Mouse (Mus musculus) kidney, adult 9 months (tissue): ENCODE results near the gene Jund.

Source experiments
- DNase-seq: peaks from one replicate; pipeline ENCODE4 v3.0.0; 2022

Jund gene

DNA sequence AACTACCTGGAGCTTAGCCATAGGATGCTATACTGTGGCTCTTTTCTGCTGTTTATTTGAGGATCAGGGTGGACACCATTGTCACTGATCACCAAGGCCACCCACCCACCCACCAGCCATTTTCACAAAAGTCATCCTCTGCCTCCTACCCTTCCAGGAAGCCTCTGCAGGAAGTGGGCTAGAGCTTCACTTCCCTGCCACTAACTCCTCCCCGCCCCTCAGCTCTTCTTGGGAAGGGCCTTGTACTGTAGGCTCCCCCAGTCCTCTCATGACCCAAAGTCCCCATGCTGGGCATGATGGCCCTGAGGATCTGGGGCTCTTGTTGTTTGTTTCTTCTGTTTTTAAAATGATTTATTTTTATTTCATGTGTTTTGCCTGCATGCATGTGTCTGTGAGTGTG is 23.4 kb upstream of the Jund start:
- no peak for DNase-seq

DNA sequence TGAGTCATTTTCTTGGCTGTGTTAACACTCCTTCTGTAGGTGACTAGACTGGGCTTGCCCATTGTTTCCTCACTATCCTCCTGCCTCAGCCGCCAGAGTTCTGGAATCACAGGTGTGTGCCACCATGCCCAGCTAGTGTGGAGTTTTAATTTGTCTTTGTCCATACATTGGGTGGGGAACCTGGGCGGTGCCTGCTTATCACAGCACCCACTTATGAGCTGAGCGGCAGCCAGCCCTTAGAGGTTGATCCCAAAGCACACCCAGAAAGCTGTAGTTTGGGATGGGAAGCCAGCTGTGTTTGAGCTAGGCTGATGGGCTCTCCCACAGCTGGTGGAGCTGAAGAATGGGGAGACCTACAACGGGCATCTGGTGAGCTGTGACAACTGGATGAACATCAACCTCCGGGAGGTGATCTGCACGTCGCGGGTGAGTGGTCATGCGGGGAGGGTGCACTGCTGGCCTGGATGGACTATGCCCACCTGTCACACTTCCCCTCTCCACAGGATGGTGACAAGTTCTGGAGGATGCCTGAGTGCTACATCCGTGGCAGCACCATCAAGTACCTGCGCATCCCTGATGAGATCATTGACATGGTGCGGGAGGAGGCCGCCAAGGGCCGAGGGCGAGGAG is 21.2 kb upstream of the Jund start:
- DNase-seq = peak; percentile 88

DNA sequence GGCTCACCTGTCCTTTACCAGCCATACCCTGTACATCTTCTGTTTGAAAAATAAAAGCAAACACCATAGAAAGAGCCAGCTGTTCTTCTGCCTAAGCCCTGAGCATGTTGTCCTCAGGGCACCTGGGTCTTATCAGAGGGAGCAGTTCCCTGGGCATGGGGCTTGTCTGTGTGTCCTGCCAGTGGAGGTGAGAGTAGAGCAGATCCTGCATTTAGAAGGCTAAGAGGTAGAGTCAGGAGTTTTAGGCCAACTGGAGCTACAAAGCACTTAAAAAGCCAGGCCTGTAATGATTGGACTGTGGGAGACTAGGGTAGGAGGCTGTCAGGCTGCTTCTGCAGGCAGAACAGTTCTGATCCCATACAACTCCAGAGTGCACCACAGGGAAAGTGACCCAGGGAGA is 20.1 kb upstream of the Jund start:
- DNase-seq = no peak

DNA sequence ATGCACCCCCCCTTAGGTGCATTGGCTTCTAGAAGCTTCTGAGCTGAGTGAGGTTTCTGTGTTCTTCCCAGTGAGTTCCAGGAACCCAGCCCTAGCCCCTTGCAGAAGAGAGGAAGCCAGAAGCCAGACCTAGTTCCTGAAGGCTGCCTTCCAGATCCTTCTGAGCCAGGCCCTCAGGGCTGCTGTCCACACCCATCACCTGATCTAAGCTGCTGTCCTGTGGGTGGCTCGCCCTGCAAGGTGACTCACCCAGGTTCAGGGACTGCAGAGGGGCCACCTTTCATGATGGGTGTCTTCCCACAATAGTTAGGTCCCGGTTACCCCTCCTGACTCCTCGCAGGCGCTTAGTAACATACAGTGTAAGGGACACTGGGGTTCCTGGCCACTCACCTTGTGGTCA is 19.3 kb upstream of the Jund start:
- no peak for DNase-seq

DNA sequence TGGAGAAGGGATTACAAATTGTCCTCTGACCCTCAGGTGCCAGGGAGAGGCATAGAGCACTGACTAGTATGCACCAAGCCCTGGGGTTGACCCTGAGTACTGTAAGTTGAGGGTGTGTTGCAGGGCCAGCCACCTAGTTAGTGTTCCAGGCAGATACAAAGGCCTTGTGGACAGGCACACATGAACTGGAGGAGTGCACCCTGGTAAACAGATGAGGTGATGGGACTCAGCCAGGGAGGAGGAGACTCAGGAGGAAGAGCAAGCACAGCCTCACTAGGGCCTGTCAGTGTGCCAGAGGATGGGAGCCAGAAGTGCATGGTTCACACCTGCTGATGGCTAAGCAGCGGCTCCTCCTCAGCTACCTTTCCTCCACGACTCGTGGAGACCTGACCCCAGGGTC is 18.7 kb upstream of the Jund start:
- peak; percentile 95 for DNase-seq

DNA sequence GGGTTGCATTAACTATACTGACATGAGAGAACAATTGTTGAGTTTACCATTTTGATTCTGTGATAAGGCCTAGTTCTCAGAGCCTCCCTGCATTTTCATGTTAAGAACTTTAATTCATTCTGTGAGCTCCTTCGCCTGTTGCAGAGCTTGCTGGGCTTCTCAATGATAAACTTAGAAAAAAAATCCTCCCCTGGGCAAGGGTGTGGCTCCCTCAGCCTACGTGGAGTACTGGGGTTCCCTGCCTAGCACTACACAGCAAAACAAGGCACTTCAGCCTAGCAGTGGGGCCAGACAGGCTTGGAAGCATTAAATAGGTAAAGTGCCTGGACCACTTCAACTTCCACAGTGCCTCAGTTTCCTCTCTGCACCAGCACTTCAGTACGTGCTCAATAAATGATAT is 17.3 kb upstream of the Jund start:
- DNase-seq = no peak

DNA sequence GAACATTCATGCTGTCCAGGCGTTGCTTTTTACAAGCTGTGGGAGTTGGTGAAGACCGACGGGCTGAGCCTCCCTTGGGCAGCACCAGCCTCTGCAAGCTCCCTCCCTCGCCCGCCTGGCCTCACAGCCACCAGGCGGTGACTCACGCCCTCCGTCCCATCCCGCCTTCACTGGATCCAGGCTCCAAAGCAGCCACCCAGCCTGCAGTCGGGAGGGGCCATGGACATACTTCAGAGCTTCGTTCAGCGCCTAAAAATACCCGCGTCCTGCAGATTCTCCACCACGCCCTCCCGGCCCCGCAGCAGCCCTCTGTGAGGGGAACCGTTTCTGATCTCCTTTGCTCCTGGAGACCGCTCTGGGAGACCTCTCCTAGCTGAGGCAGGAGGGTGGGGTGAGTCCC is 16.6 kb upstream of the Jund start:
- no peak for DNase-seq

DNA sequence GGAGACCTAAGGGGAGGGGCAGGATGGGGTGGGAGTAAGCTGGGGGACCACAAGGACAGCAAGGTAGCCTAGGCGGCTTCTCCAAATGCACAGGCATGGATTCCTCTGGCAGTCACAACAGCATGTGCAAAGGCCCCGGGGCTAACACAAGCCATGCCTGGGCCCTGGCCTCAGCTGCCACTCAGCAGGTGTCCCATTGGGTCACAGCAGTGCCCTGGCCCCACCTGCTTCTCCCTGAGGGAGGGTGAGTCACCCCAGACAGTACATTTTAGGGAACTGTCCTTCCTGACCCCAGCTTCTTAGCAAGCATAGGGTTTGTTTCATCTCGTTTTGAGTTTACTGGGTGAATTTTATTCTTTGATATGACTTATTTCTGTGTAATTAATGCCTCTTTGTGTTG is 16.1 kb upstream of the Jund start:
- DNase-seq = no peak

DNA sequence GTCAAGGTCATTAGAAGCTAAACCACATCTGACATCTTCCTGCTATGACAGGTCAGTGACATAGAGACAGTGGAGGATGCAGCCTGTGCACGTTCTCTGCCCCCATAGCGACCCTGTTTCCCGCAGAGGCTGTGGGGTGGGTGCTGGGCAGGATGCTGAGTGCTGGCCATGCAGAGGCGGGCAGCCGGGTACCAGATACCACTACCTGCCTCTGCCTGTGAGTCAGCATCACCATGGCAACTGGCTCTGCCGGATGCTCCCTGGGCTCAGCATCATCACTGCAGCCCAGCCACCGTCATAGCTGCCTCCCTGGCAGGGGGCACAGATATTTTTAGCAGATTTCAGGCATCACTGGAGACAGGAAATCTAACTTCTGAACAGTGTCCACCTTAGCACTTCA is 14.5 kb upstream of the Jund start:
- DNase-seq = no peak

DNA sequence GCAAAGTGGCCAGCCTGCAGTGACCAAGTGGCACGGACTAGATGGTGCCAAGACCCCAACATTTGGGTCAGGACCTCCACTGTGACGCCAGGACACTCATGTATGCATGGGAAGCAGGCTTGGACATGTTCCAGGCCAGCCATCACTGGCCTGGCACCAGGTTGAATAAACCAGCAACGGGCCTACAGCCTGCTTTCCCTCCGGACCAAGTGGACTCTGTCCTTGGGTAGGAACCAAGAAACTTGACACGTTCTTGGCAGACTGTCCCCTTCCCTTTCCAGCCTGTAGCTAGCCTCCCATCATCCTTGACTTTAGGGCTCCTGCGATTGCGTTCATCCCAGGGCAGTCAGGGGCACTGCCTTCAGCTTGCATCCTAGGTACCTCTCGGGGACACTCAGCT is 11.2 kb upstream of the Jund start:
- DNase-seq = peak; percentile 93

DNA sequence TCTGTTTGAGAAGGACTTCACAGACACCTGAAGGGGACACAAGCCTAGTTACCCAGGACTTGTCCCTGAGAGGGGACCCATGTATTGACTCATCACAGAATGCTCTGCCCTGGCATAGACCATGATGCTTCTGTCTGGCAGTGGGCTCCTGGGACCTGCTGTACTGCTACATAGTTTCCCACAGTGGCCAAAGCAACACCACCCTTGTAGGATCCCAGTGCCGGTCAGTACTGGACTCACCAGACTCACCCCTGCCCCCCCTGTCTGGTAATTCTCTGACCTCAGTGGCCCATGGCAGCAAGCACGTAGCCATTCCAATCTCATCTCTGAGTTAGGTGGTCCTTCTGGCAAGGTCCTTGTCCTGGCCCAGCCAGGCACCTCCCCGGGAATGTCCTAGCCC is 10.6 kb upstream of the Jund start:
- DNase-seq = no peak

DNA sequence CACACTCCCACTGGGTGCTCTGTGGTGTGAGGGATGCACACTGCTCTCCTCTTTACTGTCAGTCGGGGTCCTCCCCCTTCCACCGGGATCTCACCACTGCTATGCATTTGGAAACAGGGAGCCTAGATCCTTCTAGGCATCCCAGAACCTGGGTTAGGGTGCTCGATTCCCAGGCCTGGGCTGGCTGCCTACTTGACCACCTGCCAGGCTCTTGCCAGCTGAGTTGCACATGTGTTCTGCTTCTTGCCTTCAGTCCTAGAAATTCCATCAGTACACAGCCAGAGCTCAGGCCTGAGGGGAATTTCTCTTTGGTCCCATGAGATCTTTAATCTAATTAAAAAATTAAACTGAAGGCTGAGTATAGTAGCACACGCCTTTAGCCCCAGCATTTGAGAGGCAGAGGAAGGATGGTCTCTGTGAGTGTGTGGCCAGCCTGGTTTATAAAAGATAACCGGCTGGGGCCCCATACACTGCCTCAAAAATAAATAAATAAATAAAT is 8.8 kb upstream of the Jund start:
- no peak for DNase-seq

DNA sequence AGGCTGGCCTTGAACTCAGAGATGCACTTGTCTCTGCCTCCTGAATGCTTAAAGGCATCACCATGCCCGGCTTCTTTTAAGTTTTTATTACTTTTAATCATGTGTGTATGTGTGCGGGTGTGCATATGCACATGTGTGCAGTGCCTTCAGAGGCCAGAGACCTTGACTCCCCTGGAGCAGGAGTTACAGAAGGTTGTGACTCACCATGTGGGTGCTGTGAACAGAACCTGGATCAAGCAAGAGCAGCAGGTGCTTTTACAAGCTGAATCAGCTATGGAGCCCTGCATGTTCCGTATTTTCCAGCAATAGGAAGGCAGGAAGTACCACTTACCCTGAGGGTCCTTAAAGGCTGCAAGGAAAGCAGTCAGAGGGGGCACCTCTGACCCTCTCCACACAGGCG is 7.5 kb upstream of the Jund start:
- DNase-seq = no peak

DNA sequence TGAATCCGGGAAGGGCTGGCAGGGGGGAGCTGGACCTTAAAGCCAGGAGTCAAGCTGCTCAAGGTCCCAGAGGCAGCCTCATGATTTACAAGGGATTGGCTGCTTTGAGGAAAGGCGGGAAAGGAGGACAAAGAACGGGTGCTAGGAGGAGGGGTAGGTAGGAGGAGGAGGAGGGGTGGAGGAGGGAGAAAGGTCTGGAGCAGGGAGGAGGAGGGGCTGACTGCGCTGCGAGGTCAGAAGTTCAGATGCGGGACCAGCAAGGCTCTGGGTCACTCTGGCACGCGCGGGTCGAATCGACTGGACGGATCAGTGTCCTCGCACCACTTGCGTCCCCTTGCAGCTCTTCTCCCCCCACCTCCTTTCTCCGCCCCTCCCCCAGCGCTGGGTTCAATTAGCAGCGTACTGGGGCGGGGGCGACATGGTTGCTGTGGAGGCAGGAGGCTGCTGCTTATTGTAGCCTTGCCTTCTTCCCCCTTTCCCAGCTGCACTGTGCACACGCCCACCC is 7.0 kb upstream of the Jund start:
- DNase-seq = peak; percentile 76

DNA sequence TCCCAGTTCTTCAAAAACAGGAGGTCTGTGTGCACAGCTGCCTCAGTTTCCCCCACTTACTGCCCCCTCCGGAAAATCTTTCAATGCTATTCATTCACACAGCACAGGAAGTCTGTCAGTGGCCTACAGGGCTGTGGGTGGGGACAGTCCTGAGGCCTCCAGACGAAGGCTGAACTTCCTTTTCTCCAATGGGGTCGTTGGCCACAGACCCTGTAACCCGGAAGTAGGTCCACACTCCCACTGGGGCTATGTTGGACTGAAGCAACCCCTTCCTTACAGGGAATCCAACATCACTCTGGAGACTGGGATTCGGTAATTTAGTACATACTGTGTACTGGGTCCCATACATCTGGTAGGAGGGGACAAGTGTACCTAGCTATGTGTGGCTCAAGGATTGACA is 5.1 kb upstream of the Jund start:
- DNase-seq = no peak

DNA sequence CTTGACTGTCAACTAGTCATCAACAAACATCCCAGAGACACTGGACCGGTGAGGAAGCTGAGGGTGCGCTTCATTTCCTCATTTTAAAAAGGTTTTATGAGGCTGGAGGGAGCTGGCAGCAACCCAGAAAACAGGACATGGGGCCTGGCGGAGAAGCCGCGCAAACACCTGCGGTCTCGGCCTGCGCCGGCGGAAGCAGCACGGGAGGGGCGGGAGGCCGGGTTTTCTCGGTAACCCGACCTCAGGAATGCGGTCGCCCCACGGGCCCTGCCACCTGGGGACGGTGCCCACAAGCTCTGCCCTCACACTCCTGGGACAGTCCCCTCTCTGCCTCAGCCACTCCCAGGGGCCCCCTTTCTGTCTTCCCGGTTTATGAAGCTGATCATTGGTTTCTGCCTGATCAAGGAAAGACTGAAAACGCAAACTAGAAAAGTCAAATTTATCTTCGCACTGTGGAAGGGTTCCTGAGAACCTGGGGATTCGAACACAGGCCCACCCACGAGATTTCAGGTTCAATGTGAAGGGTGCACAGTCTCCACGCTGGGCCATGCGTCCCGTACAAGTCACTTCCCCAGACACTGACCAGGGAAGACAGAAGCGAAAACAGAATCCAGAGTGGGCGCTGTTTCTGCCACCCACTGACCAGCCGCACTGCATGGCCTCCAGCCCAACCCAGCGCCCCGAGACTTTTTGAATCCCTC is 3.3 kb upstream of the Jund start:
- DNase-seq = peak; percentile 66

DNA sequence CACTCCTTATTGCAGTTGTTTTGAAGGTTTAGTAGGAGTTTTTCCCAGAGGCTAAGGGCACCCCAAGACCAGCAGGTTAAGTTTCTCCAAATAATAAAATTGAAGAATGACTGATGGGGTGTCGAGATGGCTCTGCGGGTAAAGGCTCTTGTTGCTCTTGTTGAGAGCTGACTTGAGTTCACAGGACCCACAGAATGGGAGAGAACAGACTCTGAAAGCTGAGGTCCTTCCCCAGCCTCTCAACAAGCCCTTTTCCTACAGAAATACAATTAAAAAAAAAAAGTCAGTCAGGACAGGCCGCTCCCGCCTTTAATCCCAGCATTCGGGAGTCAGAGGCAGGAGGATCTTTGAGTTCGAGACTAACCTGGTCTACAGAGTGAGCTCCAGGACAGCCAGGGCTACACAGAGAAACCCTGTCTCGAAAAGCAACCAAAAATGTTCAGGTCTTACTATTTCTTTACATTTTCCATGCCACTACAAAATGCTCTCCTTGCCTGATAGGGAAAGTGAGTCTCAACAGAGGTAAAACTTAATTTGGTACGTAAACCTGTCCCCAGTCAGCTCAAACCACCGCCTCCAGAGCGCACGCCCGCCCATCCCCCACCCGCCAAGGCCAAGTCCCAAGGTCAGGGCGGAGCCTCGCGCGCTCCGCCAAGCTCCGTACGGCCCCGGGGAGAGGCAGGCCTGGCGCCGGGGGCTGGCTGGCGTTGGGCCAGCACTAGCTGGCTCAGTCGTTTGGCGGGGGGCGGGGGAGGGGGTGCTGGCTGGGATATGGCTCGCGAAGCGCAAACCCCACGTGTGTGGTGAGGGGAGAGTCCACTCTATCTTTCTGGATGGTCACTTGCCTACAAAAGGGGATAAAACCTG is 2.5 kb upstream of the Jund start:
- DNase-seq = peak; percentile 84

DNA sequence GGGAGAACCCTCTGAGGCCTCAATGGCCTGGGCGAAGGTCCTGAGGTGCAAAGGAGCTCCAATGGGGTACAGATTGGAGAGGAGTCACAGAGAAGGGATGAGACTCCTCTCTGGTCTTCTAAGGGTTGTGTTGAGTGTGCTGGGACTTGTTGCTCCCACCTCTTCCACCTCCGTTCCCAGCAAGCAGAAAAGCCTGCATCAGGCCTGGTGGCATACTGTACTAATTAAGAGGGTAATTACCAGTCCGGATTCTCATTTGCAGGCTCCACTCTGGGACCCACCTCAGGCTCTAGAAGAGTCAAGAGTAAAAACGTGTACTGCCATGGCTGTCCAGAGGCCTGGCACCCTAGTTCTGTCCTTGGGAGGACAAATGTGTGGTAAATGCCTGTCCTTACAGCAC is 1.8 kb upstream of the Jund start:
- peak; percentile 39 for DNase-seq

DNA sequence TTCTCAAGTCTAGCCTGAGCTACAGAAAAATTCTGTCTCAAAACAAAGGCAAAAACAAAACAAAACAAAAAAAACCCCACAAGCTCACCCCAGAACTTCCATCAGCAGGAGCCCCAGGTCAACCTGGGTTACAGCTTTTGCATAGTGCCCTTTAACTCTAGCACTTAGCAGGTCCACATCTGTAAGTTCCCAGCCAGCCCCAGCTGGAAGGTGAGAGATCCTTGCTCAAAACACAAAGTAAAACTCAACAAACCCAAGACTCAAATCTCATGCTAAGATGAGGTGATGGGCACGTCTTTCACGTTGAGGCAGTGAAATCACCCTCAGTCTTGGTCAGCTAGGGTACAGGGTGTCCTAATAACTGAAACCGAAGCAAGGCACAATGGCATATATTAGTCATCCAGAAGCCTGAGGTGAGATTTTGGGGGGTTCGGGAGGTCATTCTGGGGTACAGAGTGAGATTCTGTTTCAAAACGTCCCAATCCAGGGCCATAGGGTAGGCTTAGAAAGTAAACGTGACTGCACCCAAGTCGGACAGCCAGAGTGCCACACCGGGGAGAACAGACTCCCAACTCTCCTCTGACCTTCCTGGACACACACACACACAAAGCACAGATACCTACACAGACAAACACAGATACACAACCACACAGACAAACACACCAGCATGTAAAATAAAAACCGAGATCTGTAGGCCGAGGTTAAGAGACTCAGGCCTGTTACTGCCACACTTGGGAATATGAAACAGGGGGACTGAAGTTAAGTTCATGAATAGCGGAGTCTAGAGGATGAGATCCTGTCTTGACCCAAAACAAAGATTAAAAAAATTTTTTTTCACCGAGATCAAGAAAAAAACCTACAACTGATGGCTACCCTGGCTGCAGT is 1.1 kb upstream of the Jund start:
- no peak for DNase-seq

DNA sequence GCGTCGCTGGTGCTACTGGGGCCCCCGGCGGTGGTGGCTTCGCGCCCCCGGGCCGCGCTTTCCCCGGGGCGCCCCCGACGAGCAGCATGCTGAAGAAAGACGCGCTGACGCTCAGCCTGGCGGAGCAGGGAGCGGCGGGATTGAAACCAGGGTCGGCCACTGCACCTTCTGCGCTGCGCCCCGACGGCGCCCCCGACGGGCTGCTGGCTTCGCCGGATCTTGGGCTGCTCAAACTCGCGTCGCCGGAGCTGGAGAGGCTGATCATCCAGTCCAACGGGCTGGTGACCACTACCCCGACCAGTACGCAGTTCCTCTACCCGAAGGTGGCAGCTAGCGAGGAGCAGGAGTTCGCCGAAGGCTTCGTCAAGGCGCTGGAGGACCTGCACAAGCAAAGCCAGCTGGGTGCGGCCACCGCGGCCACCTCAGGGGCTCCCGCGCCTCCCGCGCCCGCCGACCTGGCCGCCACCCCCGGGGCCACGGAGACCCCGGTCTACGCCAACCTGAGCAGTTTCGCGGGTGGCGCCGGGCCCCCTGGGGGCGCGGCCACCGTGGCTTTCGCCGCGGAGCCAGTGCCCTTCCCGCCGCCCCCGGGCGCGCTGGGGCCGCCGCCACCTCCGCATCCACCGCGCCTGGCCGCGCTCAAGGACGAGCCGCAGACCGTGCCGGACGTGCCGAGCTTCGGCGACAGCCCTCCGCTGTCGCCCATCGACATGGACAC is 526 bp downstream of the Jund start:
- DNase-seq = peak; percentile 61

DNA sequence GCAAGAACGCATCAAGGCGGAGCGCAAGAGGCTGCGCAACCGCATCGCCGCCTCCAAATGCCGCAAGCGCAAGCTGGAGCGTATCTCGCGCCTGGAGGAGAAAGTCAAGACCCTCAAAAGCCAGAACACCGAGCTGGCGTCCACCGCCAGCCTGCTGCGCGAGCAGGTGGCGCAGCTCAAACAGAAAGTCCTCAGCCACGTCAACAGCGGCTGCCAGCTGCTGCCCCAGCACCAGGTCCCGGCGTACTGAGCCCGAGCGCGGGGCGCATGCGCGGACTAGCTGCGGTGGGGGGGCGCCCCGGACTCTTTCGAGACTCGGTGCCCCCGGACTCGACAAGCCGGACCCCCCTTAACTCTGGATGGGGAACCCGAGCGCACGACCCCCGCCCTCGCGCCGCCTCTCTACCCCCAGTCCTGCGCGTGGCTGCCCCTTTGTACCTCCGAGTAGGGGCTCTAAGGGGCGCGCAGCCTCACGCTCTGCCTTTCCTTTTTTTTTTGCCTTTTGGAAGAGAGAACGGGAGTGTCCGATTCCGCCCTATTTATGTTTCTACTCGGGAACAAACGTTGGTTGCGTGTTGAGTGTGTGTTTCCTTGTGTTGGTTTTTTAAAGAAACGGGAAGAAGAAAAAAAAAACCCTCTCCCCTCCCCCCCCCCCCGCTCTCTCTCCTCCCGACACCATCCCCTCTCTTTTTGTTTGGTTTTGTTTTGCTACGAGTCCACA is 1.2 kb downstream of the Jund start:
- peak; percentile 82 for DNase-seq
